Mouse (Mus musculus): ENCODE measurements around the gene E2f4. TPM values are rescaled to one million over a fixed set of nuclear protein-coding genes. Genes with fewer than 3 reads are reported as not detected.

The E2f4 gene
- polyA plus RNA-seq, 1 experiment, result 474 TPM

DNA sequence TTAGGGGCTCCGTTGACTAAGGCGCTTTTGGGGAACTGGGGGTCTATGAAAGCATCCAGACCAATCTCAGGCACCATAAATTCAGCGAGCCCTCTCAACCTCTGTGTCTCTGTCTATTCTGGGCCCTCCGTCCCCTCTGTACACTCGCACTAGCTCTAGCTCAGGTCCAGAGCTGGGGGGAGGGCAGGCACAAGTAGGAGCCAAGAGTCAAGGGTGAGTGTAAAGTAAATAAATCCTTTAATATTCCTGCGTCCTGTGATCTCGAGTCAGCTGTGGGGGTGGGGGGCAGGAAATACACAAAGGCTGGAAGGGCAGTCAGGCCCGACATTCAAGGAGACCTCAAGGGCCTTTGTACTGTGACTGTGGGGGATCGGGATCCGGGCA is 28.4 kb upstream of the E2f4 start:
- TF ChIP-seq POLR2A (IDR thresholded peaks at IDR 0.05; ENCODE audit: control insufficient read depth, extremely low read depth, insufficient read depth, low read length, poor library complexity), result no peak
- no peak for TF ChIP-seq CTCF (IDR thresholded peaks at IDR 0.05; ENCODE audit: borderline replicate concordance, control insufficient read depth, extremely low read depth, insufficient read depth, low read length, poor library complexity)
- H3K27ac ChIP-seq (ENCODE audit: control insufficient read depth, insufficient read depth, low read length), result no peak overlapping the region
- WGBS, result 62% methylated on average over 10 of the region's 10 CpGs
- peaks cover 27% of the 10 kb centered on the region for H3K4me1 ChIP-seq (replicated peaks; ENCODE audit: control insufficient read depth, insufficient read depth, low read length)
- peaks cover 17% of the 10 kb centered on the region; the same call in 1 of the 2 replicates for H3K27me3 ChIP-seq (ENCODE audit: control insufficient read depth, insufficient read depth, low read length)
- H3K36me3 ChIP-seq (ENCODE audit: control insufficient read depth, insufficient read depth, low read length), result no peaks in the 10 kb centered on the region; the same call in none of the 2 replicates
- peak overlapping the region; percentile 0; the same call in 1 of the 2 replicates for H3K4me3 ChIP-seq (ENCODE audit: control insufficient read depth, insufficient read depth, low read length)
- DNase-seq, result no peak

DNA sequence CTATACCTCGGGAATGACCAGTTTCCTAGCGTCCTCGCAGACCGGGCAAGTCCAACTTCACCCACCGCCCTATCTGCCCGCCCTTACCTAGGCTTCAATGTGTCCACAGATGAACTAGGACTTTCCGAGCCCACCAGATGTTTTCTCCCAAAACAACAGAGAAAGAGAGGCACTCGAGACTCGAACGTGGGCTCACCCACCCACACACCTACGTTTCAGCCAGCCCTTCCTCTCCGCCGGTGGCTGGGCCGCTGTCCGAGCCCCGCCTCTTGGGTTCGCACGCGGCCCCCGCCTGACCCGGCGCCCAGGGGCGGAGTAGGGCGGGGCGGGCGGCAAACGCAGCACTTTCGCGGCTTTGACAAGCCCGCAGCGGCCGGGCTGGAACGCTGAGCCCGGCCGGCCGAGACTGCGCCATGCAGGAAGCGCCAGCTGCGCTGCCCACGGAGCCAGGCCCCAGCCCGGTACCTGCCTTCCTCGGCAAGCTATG is 28.0 kb upstream of the E2f4 start, which contains the start of gene Hsf4:
Gene Hsf4 (plus strand): TSS at position 341 of the 487 bp plus-strand sequence.
- peak within 1 kb of the TSS; percentile 0; the same call in 1 of the 2 replicates for H3K4me3 ChIP-seq (ENCODE audit: control insufficient read depth, insufficient read depth, low read length)
- peaks cover 17% of the 10 kb centered on the region; the same call in 1 of the 2 replicates for H3K27me3 ChIP-seq (ENCODE audit: control insufficient read depth, insufficient read depth, low read length)
- 10% methylated on average over 42 of the region's 42 CpGs for WGBS
- H3K4me1 ChIP-seq (replicated peaks; ENCODE audit: control insufficient read depth, insufficient read depth, low read length), result peaks cover 27% of the 10 kb centered on the region
- DNase-seq, result no peak
- TF ChIP-seq POLR2A (IDR thresholded peaks at IDR 0.05; ENCODE audit: control insufficient read depth, extremely low read depth, insufficient read depth, low read length, poor library complexity) (no peak), CTCF (IDR thresholded peaks at IDR 0.05; ENCODE audit: borderline replicate concordance, control insufficient read depth, extremely low read depth, insufficient read depth, low read length, poor library complexity) (no peak)
- H3K27ac ChIP-seq (ENCODE audit: control insufficient read depth, insufficient read depth, low read length), result no peak within 1 kb of the TSS
- H3K36me3 ChIP-seq (ENCODE audit: control insufficient read depth, insufficient read depth, low read length), result no peaks in the 10 kb centered on the region; the same call in none of the 2 replicates

DNA sequence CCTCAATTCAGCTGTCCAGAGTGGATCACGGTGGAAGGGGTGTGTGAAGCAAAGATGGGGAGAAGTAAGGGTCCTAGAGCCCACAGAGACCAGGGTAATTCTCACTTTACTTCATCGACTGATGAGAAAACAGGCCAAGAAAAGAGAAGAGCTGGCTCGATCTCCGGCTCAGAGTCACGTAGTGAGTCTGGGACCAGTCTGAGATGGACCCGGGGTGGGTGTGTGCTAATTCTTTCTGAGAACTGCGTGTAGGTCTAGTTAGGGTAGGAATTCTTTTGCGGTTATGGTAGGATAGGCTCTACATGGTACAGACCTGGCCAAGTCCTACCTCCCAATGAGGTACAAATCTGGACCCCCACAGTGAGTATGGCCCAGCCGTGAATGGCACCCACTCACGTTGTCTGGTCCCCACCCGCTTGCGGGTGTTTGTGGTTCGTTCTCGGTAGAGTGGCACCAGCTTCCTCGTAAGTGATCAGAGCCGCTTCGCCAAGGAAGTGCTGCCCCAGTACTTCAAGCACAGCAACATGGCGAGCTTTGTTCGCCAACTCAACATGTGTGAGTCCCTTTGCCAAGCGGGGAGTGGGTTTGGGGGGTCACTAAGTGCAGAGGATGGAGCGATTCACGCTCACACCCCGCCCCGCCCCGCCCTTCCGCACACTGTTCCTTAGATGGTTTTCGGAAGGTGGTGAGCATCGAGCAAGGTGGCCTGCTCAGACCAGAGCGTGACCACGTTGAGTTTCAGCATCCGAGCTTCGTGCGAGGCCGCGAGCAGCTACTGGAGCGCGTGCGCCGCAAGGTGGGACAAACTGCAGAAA is 27.2 kb upstream of the E2f4 start:
- WGBS, result 21% methylated on average over 39 of the region's 39 CpGs
- H3K4me1 ChIP-seq (replicated peaks; ENCODE audit: control insufficient read depth, insufficient read depth, low read length), result peaks cover 25% of the 10 kb centered on the region
- H3K27me3 ChIP-seq (ENCODE audit: control insufficient read depth, insufficient read depth, low read length), result peaks cover 17% of the 10 kb centered on the region; the same call in 1 of the 2 replicates
- H3K4me3 ChIP-seq (ENCODE audit: control insufficient read depth, insufficient read depth, low read length), result 0 out of 2 replicates have a peak overlapping the region, but pooled peaks have one; percentile 0
- TF ChIP-seq POLR2A (IDR thresholded peaks at IDR 0.05; ENCODE audit: control insufficient read depth, extremely low read depth, insufficient read depth, low read length, poor library complexity) (no peak), CTCF (IDR thresholded peaks at IDR 0.05; ENCODE audit: borderline replicate concordance, control insufficient read depth, extremely low read depth, insufficient read depth, low read length, poor library complexity) (no peak)
- DNase-seq, result no peak
- no peaks in the 10 kb centered on the region; the same call in none of the 2 replicates for H3K36me3 ChIP-seq (ENCODE audit: control insufficient read depth, insufficient read depth, low read length)
- H3K27ac ChIP-seq (ENCODE audit: control insufficient read depth, insufficient read depth, low read length), result no peak overlapping the region

DNA sequence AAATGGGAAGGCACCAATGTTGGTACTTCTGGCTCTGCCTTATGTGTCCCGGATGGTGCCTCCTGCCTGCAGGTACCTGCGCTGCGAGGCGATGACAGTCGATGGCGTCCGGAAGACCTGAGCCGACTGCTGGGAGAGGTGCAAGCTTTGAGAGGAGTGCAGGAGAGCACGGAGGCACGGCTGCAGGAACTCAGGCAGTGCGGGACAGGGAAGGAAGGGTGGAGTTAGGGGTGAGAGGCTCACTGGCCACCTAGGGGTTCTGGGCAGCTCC is 26.6 kb upstream of the E2f4 start:
- WGBS, result 32% methylated on average over 11 of the region's 11 CpGs
- H3K4me3 ChIP-seq (ENCODE audit: control insufficient read depth, insufficient read depth, low read length), result no peak overlapping the region

DNA sequence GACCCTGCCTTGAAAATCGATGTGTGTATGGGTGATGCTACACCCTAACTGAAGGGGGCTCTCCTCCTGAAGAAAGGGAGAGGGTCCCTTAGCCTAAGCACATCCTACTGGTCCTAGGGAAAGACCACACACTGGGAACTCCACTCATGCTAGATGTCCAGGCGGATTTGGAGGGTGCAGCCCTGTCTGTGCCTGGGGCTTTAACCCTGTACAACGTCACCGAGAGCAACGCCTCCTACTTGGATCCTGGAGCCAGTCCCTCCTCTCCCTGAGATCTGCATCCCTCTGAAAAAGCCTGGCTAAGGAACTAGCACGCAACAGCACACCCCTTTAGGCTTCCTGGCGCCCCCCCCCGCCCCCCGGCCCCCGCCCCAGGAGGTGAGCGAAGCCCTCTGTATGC is 22.1 kb upstream of the E2f4 start:
- TF ChIP-seq POLR2A (IDR thresholded peaks at IDR 0.05; ENCODE audit: control insufficient read depth, extremely low read depth, insufficient read depth, low read length, poor library complexity) (no peak), CTCF (IDR thresholded peaks at IDR 0.05; ENCODE audit: borderline replicate concordance, control insufficient read depth, extremely low read depth, insufficient read depth, low read length, poor library complexity) (no peak)
- WGBS, result 30% methylated on average over 11 of the region's 11 CpGs
- no peak for DNase-seq
- Histone ChIP-seq H3K27me3 (ENCODE audit: control insufficient read depth, insufficient read depth, low read length) (peaks cover 4% of the 10 kb centered on the region; the same call in 1 of the 2 replicates), H3K36me3 (ENCODE audit: control insufficient read depth, insufficient read depth, low read length) (no peaks in the 10 kb centered on the region), H3K4me3 (ENCODE audit: control insufficient read depth, insufficient read depth, low read length) (no peak overlapping the region), H3K27ac (ENCODE audit: control insufficient read depth, insufficient read depth, low read length) (no peak overlapping the region), H3K4me1 (replicated peaks; ENCODE audit: control insufficient read depth, insufficient read depth, low read length) (peaks cover 23% of the 10 kb centered on the region)

More for the DNA sequence above, 26.6 kb upstream of the E2f4 start:
- H3K36me3 ChIP-seq (ENCODE audit: control insufficient read depth, insufficient read depth, low read length), result no peaks in the 10 kb centered on the region; the same call in none of the 2 replicates
- peaks cover 17% of the 10 kb centered on the region; the same call in 1 of the 2 replicates for H3K27me3 ChIP-seq (ENCODE audit: control insufficient read depth, insufficient read depth, low read length)
- no peak overlapping the region for H3K27ac ChIP-seq (ENCODE audit: control insufficient read depth, insufficient read depth, low read length)
- DNase-seq, result no peak
- peaks cover 26% of the 10 kb centered on the region for H3K4me1 ChIP-seq (replicated peaks; ENCODE audit: control insufficient read depth, insufficient read depth, low read length)
- TF ChIP-seq CTCF (IDR thresholded peaks at IDR 0.05; ENCODE audit: borderline replicate concordance, control insufficient read depth, extremely low read depth, insufficient read depth, low read length, poor library complexity), result no peak
- TF ChIP-seq POLR2A (IDR thresholded peaks at IDR 0.05; ENCODE audit: control insufficient read depth, extremely low read depth, insufficient read depth, low read length, poor library complexity), result no peak

DNA sequence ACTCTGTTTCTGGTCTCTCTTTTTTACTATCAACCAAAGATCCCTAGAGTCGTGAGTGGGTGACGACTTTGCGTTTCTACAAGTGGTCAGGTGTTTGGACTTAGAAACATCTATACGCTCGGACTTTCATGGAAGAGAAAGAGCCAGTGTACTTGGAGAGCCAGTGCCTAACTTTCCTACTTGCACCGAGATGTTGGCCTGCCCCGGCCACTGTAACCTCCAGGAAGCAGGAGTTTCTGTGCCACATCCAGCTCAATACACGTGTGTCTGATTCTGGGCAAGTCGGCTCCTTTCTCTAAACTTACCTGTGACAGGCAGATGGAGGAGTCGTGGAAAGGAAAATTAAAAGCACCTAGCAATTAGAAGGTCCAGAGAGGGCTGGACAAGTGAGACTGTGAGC is 21.6 kb upstream of the E2f4 start, which contains the start of gene Nol3:
Gene Nol3 (plus strand): TSS at position 301 of the 400 bp plus-strand sequence.
- no peak for DNase-seq
- no peaks in the 10 kb centered on the region for H3K36me3 ChIP-seq (ENCODE audit: control insufficient read depth, insufficient read depth, low read length)
- peak within 1 kb of the TSS; percentile 41 for H3K4me3 ChIP-seq (ENCODE audit: control insufficient read depth, insufficient read depth, low read length)
- H3K4me1 ChIP-seq (replicated peaks; ENCODE audit: control insufficient read depth, insufficient read depth, low read length), result peaks cover 18% of the 10 kb centered on the region
- TF ChIP-seq CTCF (IDR thresholded peaks at IDR 0.05; ENCODE audit: borderline replicate concordance, control insufficient read depth, extremely low read depth, insufficient read depth, low read length, poor library complexity) (no peak), POLR2A (IDR thresholded peaks at IDR 0.05; ENCODE audit: control insufficient read depth, extremely low read depth, insufficient read depth, low read length, poor library complexity) (no peak)
- peaks cover 2% of the 10 kb centered on the region; the same call in 1 of the 2 replicates for H3K27me3 ChIP-seq (ENCODE audit: control insufficient read depth, insufficient read depth, low read length)
- no peak within 1 kb of the TSS for H3K27ac ChIP-seq (ENCODE audit: control insufficient read depth, insufficient read depth, low read length)
- 16% methylated on average over 10 of the region's 10 CpGs for WGBS

Measured in thymus, adult 2 months (tissue).